Mouse (Mus musculus) frontal cortex, adult 2 months (tissue): ENCODE measurements around the gene Gtsf1. TPM values are rescaled to one million over a fixed set of nuclear protein-coding genes. Genes with fewer than 3 reads are reported as not detected.
"Not testable (repeated sequence)": the region's sequence is repeated elsewhere in the genome, so short reads cannot be mapped to it uniquely, and the experiment has no call there.

Experiments
- DNase-seq, 2 experiments: peaks; one replicate each; pipeline ENCODE4 v3.0.0; 2022; ENCODE audit warnings: low spot score in 1 of 2; ENCODE audit errors: extremely low spot score in 1 of 2
- polyA plus RNA-seq: library from polyadenylated mRNA; depleted of rRNA; stranded (reverse); fragments of >200 nt; gene quantifications from 2 replicates; pipeline ENCODE4 v1.2.3, GENCODE M21; 2012; rRNA removed

The Gtsf1 gene
- polyA plus RNA-seq = 0.34 TPM in 1 of 2 replicates, not detected in the other

- no peak for DNase-seq
These were observed at the start of gene Gtsf1 for GRCm38 (mm10) chr15:103430241-103430640. Gene Gtsf1 (minus strand): TSS chr15:103430470.

GRCm38 (mm10) chr15:103479080-103479606 lies 48.9 kb upstream of the Gtsf1 start:
- no peak for DNase-seq

DNA sequence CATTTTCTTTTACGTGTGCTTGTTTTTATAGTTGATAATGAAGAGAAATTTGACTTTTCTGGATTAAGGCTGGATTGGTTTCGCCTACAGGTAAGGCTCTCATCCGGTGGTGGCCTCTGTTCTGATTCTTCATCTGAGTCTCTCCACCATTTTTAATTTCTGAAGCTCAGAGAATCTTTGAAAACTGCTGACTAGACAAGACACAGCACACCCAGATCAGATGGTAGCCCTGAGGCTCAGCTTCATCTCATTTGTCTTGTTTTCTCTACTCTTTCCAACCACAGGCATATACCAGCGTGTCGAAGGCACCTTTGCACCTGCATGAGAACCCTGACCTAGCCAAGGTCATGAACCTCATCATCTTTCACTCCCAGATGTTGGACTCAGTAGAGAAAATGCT lies 43.5 kb upstream of the Gtsf1 start:
- no peak for DNase-seq

- DNase-seq = peak in 1 of 2 experiments; percentile 41
These were observed 42.9 kb upstream of the Gtsf1 start for GRCm38 (mm10) chr15:103473182-103473581.

DNA sequence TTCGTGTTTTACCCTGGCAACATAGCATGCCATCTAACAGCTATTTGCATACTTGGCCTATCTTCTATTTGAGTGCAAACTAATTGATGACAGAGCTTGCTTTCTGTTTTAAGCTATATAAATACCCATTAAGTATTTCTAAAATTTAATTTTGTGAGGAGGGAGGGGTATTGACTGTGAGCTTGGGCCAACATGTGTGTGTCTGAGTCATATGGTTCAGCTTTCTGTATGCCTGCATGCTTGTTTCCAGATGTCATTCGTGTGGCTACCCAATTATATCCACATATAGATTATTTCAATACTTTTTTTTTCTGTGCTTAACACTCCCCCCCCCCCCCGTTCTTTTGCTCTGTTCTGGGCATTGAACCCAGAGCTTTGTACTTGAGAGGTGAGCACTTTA lies 42.0 kb upstream of the Gtsf1 start:
- DNase-seq = no peak

DNA sequence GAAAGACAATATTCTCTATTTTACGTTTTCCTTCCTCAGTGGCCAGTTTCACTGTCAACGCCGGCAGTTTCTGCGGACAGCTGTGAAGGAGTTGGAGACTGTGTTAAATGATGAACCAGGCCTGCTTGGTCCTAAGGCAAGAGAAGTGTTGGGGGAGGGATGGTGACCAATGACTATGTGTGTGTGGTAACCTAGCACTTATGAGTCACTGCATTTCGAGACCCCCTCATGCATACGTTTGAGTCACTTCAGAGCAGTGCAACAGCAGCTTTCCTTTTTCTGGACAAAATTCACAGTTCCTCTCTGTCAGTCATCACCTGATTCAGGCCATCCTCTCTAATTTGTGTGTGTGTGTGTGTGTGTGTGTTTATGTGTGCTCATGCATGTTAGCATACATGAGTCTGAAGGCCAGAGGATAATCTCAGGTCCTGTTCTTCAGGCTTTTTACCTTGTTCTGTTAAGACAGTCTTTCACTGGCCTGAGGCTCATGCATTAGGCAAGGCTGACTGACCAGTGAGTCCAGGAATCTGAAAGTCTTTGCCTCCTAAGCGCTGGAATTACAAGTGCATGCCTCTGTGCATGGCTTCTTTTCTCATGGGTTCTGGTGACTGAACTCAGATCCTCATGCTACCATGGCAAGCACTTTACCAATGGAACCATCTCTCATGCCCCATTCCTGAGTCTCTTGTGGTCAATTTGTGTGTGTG lies 41.4 kb upstream of the Gtsf1 start:
- DNase-seq = no peak

GRCm38 (mm10) chr15:103462539-103463261 lies 32.4 kb upstream of the Gtsf1 start:
- DNase-seq = no peak

DNA sequence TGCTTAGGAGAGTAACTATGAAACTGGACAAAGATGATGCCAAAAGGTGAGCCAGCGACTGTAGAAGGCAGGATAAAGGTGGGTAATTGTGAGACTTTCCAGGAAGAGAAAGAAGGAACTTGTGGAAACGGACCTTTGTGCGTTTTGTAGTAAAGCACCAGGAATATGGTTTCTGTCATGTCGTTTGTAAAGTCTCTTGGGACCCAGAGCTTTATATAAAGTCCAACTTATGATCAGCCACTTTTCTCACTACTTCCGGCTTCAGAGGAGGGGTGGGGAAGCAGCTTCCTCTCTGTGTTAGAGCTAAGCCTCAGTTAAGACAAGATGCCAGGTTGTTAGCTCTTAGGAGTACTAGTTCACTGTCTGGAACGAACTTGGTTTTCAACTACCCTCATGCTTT lies 24.2 kb upstream of the Gtsf1 start:
- DNase-seq = no peak

DNA sequence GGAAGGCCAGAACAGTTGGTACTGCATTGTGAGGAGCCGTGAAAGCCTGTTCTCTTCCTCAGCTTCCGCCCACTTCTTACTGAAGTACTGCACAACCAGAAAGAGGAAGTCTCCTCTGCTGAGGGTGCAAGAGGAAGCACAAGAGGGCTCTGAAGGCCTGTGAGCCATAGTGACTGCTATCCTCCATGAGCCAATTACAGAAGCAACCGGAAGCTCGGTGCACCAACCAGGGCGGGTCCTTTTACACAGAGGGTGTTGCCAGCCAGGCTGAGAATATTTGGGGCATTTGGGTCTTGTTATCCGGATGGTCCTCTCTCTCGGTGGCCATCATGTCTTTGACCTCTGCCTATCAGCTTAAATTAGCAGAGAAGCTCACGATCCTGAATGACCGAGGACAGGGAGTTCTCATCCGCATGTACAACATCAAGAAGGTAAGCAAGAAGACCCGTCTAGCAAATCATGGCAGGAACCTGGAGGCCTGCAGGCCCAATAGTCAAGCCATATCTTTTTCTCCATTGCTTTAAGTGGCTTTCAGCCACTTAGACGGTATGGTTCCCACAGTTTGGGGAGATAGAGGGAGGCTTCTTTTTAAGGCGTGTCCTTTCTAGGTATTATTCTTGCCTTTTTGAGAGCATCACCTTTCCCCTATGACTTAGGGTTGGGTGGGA lies 23.4 kb upstream of the Gtsf1 start, which contains the start of gene Nckap1l:
Nckap1l (plus strand) TSS at position 244 of the 668 bp plus-strand sequence.
- peak in 1 of 2 experiments; percentile 13 for DNase-seq

DNA sequence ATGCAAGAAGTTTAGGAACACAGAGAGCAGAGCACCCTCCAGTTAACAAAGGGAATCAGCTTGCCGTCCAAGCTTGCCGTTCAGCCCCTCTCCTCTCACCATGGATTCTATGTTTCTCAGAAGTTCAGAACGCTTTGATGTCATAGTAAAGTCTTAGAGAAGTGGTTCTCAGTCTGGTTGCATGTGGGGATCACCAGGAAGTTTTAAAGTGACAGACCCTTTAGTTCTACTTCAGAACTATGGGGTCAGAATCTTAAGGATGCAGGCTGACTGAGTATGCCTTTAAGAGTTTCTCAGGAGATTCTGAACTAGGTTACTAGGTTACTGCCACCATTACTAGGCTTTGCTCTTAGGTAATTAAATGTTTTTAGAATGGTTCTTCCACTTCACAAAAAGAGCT lies 18.1 kb upstream of the Gtsf1 start, which contains the start of gene Gtsf2:
Gtsf2 (minus strand) TSS at position 101 of the 400 bp plus-strand sequence.
- no peak for DNase-seq

- DNase-seq = not testable (repeated sequence)
These were observed 15.7 kb upstream of the Gtsf1 start for GRCm38 (mm10) chr15:103445966-103446365.

DNA sequence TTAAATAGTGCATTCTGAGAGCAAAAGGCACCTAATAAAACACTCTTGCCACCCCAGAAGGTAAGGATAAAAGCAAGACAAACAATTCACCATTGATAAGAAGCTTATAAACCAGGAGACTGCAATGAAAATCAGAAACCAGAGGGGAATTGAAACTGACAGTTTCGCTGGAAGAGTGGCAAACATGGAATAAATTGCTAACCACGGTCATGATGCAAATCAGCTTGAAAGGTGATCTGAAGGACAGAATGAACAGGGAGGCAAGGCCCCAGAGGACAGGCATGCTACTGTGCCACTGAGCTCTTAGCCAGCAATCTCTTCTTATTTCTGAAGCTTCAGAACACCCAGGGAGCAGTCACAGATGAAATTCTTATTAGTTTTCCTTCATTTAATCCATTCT lies 3.3 kb downstream of the Gtsf1 start:
- no peak for DNase-seq

- not testable (repeated sequence) for DNase-seq
These were observed 24.7 kb downstream of the Gtsf1 start for GRCm38 (mm10) chr15:103405586-103405985.

- no peak for DNase-seq
These were observed 28.9 kb downstream of the Gtsf1 start for GRCm38 (mm10) chr15:103401361-103401760.

DNA sequence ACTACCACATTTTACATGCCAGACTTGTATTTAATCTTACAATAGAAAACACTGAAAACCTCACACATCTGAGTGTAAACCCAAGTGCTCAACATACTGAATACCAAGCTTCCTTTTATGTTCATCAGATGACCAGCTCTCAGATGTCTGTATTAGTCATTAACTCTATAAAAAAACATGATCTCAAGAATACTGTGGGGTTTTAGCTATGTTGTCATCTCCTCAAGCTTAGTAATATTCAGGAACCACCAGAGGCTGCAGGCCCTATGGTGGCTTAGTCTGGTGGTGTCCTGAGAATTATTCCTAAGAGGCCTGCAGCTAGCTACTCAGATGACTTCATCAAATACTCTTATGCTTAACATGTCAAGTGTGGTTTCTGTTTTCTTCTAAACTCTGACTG lies 36.7 kb downstream of the Gtsf1 start:
- DNase-seq = no peak

GRCm38 (mm10) chr15:103388556-103389145 lies 41.6 kb downstream of the Gtsf1 start:
- peak in 1 of 2 experiments; percentile 19 for DNase-seq

DNA sequence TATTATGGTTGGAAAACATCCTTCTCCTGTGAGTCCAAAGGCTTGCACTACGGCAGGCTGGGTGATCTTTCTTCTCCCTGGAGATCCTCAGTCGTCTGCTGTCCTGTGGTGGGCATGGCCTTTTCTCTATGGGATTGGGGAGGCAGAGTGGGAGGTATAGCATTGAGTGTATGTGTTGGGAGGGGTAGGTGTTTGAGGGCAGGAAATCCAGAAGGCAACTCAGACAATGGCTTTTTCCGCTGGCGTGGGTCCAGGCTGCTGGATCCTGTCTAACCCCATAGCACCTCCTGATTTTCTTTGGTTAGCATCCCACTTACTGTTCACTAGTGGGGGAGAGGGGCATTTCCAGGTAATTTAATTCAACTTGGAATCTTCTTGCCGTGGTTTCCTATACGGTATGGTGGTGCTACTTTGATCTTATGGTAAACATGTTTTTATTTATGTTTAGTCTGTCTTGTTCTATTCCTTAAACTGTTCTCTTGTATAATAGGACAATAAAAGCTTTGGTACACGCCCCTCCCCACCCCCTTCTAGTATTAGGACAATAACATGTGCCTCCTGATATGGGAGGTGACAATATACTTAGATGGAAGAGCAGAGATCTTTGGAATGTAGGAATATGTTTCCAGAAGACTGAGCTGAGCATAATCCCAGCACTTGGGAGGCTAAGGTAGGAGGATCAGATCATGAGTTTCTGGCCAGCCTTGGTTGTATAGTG lies 46.3 kb downstream of the Gtsf1 start:
- no peak for DNase-seq

GRCm38 (mm10) chr15:103382795-103383406 lies 47.4 kb downstream of the Gtsf1 start:
- no peak for DNase-seq

DNA sequence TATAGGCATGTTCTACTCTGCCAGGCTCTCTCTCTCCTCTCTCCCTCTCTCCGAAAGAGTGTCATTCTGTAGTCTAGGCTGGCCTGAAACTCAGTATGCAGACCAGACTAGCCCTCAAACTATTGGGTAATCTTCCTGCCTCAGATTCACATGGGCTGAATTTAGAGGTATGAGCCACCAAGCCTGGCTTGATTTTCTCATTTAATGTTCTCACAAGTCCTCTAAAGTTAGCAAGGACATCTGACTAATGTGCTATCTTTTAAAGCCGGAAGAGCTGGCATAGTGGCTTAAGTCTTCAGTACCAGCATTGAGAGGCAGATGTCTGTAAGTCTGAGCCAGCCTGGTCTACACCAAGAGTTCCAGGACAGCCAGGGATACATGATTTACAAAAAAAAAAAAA lies 48.2 kb downstream of the Gtsf1 start:
- DNase-seq = no peak
